Mouse (Mus musculus) cortical plate, adult 2 months (tissue): ENCODE results near the gene Nfia.

Experiments
- CTCF ChIP-seq: fragments of 200-500 bp; IDR thresholded peaks from 2 replicates; pipeline ENCODE4 v1.5.1; 2011; ENCODE audit warnings: mild to moderate bottlenecking, control low read depth, low read length; ENCODE audit not compliant: insufficient read depth; ENCODE audit errors: extremely low read depth
- POLR2A ChIP-seq: fragments of 200-500 bp; IDR thresholded peaks from 2 replicates; pipeline ENCODE4 v1.6.1; 2011; ENCODE audit warnings: mild to moderate bottlenecking, low read length, control low read depth; ENCODE audit not compliant: insufficient read depth; ENCODE audit errors: extremely low read depth

DNA sequence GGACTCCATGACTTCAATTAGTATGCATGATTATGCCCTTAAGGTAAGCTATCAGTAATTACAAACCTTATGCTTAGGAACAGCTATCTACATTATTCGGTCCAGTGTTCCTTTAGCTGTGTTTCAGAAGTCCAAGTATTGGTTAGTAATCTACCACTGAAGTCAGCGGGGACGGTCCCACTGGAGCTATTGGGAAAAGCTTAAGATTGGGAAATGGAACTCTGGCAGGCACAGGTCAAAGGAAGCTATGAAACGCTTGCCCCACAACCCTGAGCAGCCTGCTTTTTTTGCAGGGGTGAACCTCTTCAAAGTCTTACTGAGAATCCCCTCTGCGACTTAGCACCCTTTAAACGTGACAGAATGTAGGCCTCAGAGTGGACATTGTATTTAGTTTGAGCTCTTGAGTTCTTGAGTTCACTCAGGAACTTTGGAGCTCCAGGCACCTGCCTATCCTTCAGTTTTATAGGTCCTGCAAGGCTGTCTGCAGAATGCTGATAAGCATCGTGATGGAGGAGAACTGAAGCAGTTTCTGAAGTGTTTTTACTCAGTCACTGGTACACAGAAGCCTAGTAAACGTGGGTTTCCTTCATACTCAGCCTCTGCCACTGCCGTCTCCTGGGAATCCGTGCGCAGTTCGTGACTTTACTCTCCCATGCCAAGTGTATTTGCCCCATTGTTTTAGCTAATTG is 127.9 kb downstream of the Nfia start:
- TF ChIP-seq CTCF (no peak), POLR2A (no peak)
